Comparison of ENCODE assay signal across 16 mouse cellular contexts in the genomic region with DNA sequence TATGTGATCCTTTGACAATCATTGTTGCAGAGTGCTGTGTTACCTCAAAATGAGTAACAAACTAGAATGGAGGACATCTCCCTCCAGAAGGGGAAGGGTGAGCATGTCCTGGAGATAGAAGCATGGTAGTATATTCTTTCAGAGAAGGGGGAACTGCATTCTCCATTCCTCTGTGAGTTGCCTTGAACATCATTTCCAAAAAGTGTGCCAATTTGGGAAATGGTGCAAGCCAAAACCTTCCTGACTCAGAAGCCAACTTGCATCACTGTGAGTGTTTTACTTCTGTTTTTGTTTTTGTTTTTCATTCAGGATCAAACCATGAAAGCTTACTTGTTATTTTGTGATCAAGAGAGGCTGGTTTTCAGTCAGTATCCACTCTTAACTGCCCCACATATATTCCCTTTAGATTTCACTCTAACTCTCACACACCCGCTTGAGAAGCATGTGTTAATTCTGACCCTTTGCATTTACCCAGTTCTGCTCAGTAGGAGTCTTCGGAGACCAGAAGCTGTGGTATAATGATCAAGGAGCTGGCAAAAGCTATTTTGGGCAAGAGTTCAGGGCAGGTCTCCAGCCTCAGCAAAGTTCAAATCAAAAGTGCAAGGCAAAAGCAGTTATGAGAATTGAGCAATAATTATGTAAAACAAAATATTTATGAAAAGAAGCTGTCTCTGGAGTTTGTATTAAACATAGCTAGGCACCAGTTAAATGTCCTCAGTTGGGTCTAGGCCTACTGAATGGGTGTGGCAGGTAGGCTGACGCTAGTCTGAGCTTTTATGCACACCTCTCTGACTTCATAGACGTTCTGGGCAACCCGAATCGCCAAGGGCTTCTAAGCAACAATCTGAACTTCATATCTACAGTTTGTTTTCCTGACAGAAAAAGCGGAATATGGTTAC.
A peak's percentile ranks its signal among the peaks of the same experiment; 100 is the strongest.
DNase-seq lines count a peak whose midpoint lies in the region; ATAC-seq and TF ChIP-seq lines count a peak whose summit lies in the region.
"Had no signal": no experiment of that assay in that cellular context is flagged by ENCODE, and none has a peak within 500 bp of the region (broad histone marks: within the 10 kb centered on the region; RNA-seq: fewer than 3 reads in every experiment).

No protein-coding gene starts in this region.

- H3K36me3 ChIP-seq in midbrain, embryonic 15.5 days (replicated peaks), result no peaks in the 10 kb centered on the region

- no peak for ATAC-seq in midbrain, embryonic 15.5 days (replicated peaks)
- ATAC-seq: forebrain, embryonic 16.5 days; liver, postnatal 0 days had no signal

- TF ChIP-seq CTCF in gastrocnemius, adult 2 months (IDR thresholded peaks at IDR 0.05), result no peak

- H3K9me3 ChIP-seq in midbrain, embryonic 15.5 days, result no peaks in the 10 kb centered on the region

- no peaks in the 10 kb centered on the region for H3K4me1 ChIP-seq in midbrain, embryonic 15.5 days

- intact Hi-C loops in gastrocnemius, adult 2 months (cut with DNase I), result no loop called here

- DNase-seq in kidney, adult 9 months, result peak; percentile 3
- DNase-seq in kidney, postnatal 14 days, result no peak
- peak; percentile 29 for DNase-seq in adrenal gland, adult 8-10 months
- peak; percentile 35 for DNase-seq in gastrocnemius, adult 2 months
- peak; percentile 12 for DNase-seq in ovary, postnatal 36 days (ENCODE audit: low spot score)
- no peak for DNase-seq in MN1 (ENCODE audit: low spot score)
- no peak for DNase-seq in layer of hippocampus, adult 11-12 months (ENCODE audit: low spot score)
- DNase-seq: cerebellum, adult 11 months; kidney, postnatal 4 days; left cerebral cortex, postnatal 4 days; liver, postnatal 0 days; midbrain, embryonic 14.5 days; thymus, postnatal 4 days had no signal

- H3K27me3 ChIP-seq in midbrain, embryonic 15.5 days (replicated peaks), result no peaks in the 10 kb centered on the region

- H3K27ac ChIP-seq in gastrocnemius, adult 2 months, result 0 out of 2 replicates have a peak overlapping the region, but pooled peaks have one; percentile 16
- H3K27ac ChIP-seq in midbrain, embryonic 15.5 days, result no peak overlapping the region
- H3K27ac ChIP-seq: hindbrain, embryonic 14.5 days had no signal

- WGBS in midbrain, embryonic 15.5 days, result 87% methylated on average over 7 of the region's 7 CpGs

- H3K4me3 ChIP-seq in gastrocnemius, adult 2 months, result no peak overlapping the region
- no peak overlapping the region for H3K4me3 ChIP-seq in midbrain, embryonic 15.5 days

- H3K4me2 ChIP-seq in midbrain, embryonic 15.5 days, result no peak overlapping the region
- H3K4me2 ChIP-seq: hindbrain, embryonic 14.5 days had no signal

- no peak overlapping the region for H3K9ac ChIP-seq in midbrain, embryonic 15.5 days
- H3K9ac ChIP-seq: hindbrain, embryonic 14.5 days; liver, postnatal 0 days had no signal

Comparison
In these comparisons a context has a peak if more than half of its experiments do, and no peak if none do; other contexts are left out.
1. DNase-seq: peak in kidney, adult 9 months (single experiment), adrenal gland, adult 8-10 months (single experiment), gastrocnemius, adult 2 months (single experiment) and ovary, postnatal 36 days (single experiment); none in kidney, postnatal 14 days (single experiment), MN1 (single experiment) and layer of hippocampus, adult 11-12 months (single experiment).